Mouse (Mus musculus): ENCODE data around the gene Cnksr3. TPM values are rescaled to one million over a fixed set of nuclear protein-coding genes. Genes with fewer than 3 reads are reported as not detected.

Cnksr3 gene
- total and polyA plus RNA-seq, 3 experiments = not detected

DNA sequence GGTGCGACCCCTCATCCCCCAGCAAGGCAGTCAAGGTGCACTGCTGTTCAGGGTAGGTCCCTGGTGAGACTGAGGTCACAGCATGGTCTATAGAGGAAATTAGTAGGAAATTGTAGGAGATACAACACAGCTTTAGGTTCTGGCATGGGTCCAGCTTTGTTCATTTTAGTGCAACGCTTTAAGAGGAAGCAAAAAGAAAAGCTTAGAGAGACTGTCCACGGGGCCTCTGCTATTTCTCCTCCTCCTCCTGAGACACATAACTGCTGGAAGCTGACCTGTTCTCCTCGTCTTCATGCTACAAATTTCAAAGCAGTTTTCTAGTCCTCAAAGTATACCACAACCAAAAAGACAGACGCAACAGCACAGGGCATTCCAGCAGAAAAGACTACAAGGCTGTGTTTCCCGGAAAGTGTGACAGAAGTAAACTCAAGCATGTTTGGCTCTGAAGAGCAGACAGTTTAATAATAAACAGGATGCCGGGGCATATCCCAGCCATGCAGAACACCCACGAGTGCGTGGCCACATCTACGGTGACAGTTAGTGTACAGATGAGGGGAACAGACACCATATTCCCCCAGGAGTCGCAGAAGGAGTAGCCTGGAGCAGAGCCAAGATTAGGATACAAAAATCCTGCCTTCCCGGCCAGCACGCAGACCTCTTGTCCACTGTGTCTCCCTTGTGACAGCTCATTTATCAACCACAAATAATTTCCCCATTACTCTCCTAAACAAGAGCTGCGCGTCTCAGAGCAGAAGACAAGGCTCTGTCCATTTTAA, 53.6 kb downstream of the Cnksr3 start:
- Histone ChIP-seq H3K27me3 (ENCODE audit: control insufficient read depth in 1 of 2, insufficient read depth in 2 of 2, low read length in 2 of 2) (no peaks in the 10 kb centered on the region), H3K27ac (ENCODE audit: control insufficient read depth, low read depth, low read length) (no peak overlapping the region), H3K9ac (ENCODE audit: control insufficient read depth, low read depth, low read length, poor library complexity, severe bottlenecking) (no peak overlapping the region), H3K4me1 (ENCODE audit: control insufficient read depth in 1 of 2, insufficient read depth in 2 of 2, low read length in 2 of 2) (no peaks in the 10 kb centered on the region), H3K79me2 (ENCODE audit: control insufficient read depth, insufficient read depth, low read length, poor library complexity) (no peaks in the 10 kb centered on the region), H3K36me3 (ENCODE audit: control insufficient read depth in 1 of 2, insufficient read depth in 2 of 2, low read length in 2 of 2) (no peaks in the 10 kb centered on the region), H3K9me3 (replicated peaks; ENCODE audit: insufficient read depth, low read length) (no peaks in the 10 kb centered on the region), H3K4me3 (ENCODE audit: control insufficient read depth in 1 of 2, insufficient read depth in 1 of 2, low read depth in 2 of 2, low read length in 2 of 2) (no peak overlapping the region)
- no peak for DNase-seq (ENCODE audit: low read depth, low spot score)
- no peak for TF ChIP-seq MXI1 (IDR thresholded peaks at IDR 0.05; ENCODE audit: low read depth, low read length)
- no peak for TF ChIP-seq GATA1 (IDR thresholded peaks at IDR 0.05; ENCODE audit: low read depth, low read length)
- no peak for TF ChIP-seq MAFK (IDR thresholded peaks at IDR 0.05; ENCODE audit: borderline replicate concordance, low read depth, low read length)
- TF ChIP-seq NRF1 (IDR thresholded peaks at IDR 0.05; ENCODE audit: insufficient read depth, low read depth, low read length, poor library complexity, severe bottlenecking) = no peak
- no peak for TF ChIP-seq RCOR1 (IDR thresholded peaks at IDR 0.05; ENCODE audit: low read depth, low read length)
- no peak for TF ChIP-seq MYB (IDR thresholded peaks at IDR 0.05; ENCODE audit: low read depth, low read length)
- TF ChIP-seq CHD1 (IDR thresholded peaks at IDR 0.05; ENCODE audit: low read depth, low read length) = no peak
- no peak for TF ChIP-seq UBTF (IDR thresholded peaks at IDR 0.05; ENCODE audit: borderline replicate concordance, insufficient read depth, low read depth, low read length)
- no peak for TF ChIP-seq EP300 (IDR thresholded peaks at IDR 0.05; ENCODE audit: low read depth in 1 of 2, low read length in 2 of 2)
- no peak for TF ChIP-seq MYC (IDR thresholded peaks at IDR 0.05; ENCODE audit: low read depth, low read length)
- no peak for TF ChIP-seq MAZ (IDR thresholded peaks at IDR 0.05; ENCODE audit: low read depth, low read length)
- no peak for TF ChIP-seq MAX (IDR thresholded peaks at IDR 0.05; ENCODE audit: low read length)
- TF ChIP-seq ETS1 (IDR thresholded peaks at IDR 0.05; ENCODE audit: low read depth, low read length) = no peak
- TF ChIP-seq TCF12 (IDR thresholded peaks at IDR 0.05; ENCODE audit: low read depth, low read length) = no peak
- no peak for TF ChIP-seq BHLHE40 (IDR thresholded peaks at IDR 0.05; ENCODE audit: borderline replicate concordance, low read depth, low read length)
- no peak for TF ChIP-seq ZNF384 (IDR thresholded peaks at IDR 0.05; ENCODE audit: low read depth, low read length)
- TF ChIP-seq JUND (IDR thresholded peaks at IDR 0.05; ENCODE audit: low read depth, low read length) = no peak
- TF ChIP-seq ELF1 (IDR thresholded peaks at IDR 0.05; ENCODE audit: low read depth, low read length) = no peak
- no peak for TF ChIP-seq CHD2 (IDR thresholded peaks at IDR 0.05; ENCODE audit: low read length)

GRCm38 (mm10) chr10:7154877-7155276, 57.2 kb downstream of the Cnksr3 start:
- H3K9ac ChIP-seq (ENCODE audit: control insufficient read depth, low read depth, low read length, poor library complexity, severe bottlenecking) = no peak overlapping the region
- no peak for TF ChIP-seq MAX (IDR thresholded peaks at IDR 0.05; ENCODE audit: low read length)
- TF ChIP-seq ZNF384 (IDR thresholded peaks at IDR 0.05; ENCODE audit: low read depth, low read length) = no peak
- TF ChIP-seq ELF1 (IDR thresholded peaks at IDR 0.05; ENCODE audit: low read depth, low read length) = no peak
- TF ChIP-seq EP300 (IDR thresholded peaks at IDR 0.05; ENCODE audit: low read depth in 1 of 2, low read length in 2 of 2) = no peak
- no peak for TF ChIP-seq CHD1 (IDR thresholded peaks at IDR 0.05; ENCODE audit: low read depth, low read length)
- TF ChIP-seq JUND (IDR thresholded peaks at IDR 0.05; ENCODE audit: low read depth, low read length) = no peak
- no peak for TF ChIP-seq TAL1 (IDR thresholded peaks at IDR 0.05; ENCODE audit: low read length)
- no peak for TF ChIP-seq MXI1 (IDR thresholded peaks at IDR 0.05; ENCODE audit: low read depth, low read length)
- no peak for TF ChIP-seq ETS1 (IDR thresholded peaks at IDR 0.05; ENCODE audit: low read depth, low read length)
- no peak for TF ChIP-seq ZMIZ1 (IDR thresholded peaks at IDR 0.05; ENCODE audit: low read depth, low read length)
- TF ChIP-seq CTCF (IDR thresholded peaks at IDR 0.05 in 2 of 3, conservative IDR thresholded peaks at IDR 0.05 in 1 of 3; ENCODE audit: control insufficient read depth in 1 of 3, insufficient read depth in 1 of 3, low read depth in 2 of 3, low read length in 3 of 3, poor library complexity in 1 of 3, severe bottlenecking in 1 of 3) = no peak
- no peak for TF ChIP-seq UBTF (IDR thresholded peaks at IDR 0.05; ENCODE audit: borderline replicate concordance, insufficient read depth, low read depth, low read length)
- TF ChIP-seq TBP (IDR thresholded peaks at IDR 0.05; ENCODE audit: low read depth, low read length) = no peak
- TF ChIP-seq POLR2AphosphoS2 (IDR thresholded peaks at IDR 0.05; ENCODE audit: low read length) = no peak

More at GRCm38 (mm10) chr10:7154877-7155276, 57.2 kb downstream of the Cnksr3 start:
- H3K79me2 ChIP-seq (ENCODE audit: control insufficient read depth, insufficient read depth, low read length, poor library complexity) = no peaks in the 10 kb centered on the region
- no peak overlapping the region for H3K27ac ChIP-seq (ENCODE audit: control insufficient read depth, low read depth, low read length)
- no peak overlapping the region for H3K4me3 ChIP-seq (ENCODE audit: control insufficient read depth in 1 of 2, insufficient read depth in 1 of 2, low read depth in 2 of 2, low read length in 2 of 2)
- no peaks in the 10 kb centered on the region for H3K4me1 ChIP-seq (ENCODE audit: control insufficient read depth in 1 of 2, insufficient read depth in 2 of 2, low read length in 2 of 2)
- no peaks in the 10 kb centered on the region for H3K27me3 ChIP-seq (ENCODE audit: control insufficient read depth in 1 of 2, insufficient read depth in 2 of 2, low read length in 2 of 2)
- no peak for DNase-seq (ENCODE audit: low read depth, low spot score)
- no peaks in the 10 kb centered on the region for H3K36me3 ChIP-seq (ENCODE audit: control insufficient read depth in 1 of 2, insufficient read depth in 2 of 2, low read length in 2 of 2)
- H3K9me3 ChIP-seq (replicated peaks; ENCODE audit: insufficient read depth, low read length) = no peaks in the 10 kb centered on the region

Measured in MEL (cell line).